Mouse (Mus musculus) neural tube, embryonic 13.5 days (tissue): ENCODE results near the gene Gm6583. TPM values are rescaled to one million over a fixed set of nuclear protein-coding genes. Genes with fewer than 3 reads are reported as not detected.

Experiments used
- ATAC-seq: fragments of 200-750 bp; cut with Nextera tagmentation; 2 replicates; pipeline ENCODE4 v1.8.0; 2017; ENCODE audit warnings: low read depth, mild to moderate bottlenecking, moderate TSS enrichment, moderate library complexity
- H3K27ac ChIP-seq: fragments of 300-500 bp; sonication (generic); replicated peaks from 2 replicates; pipeline ENCODE4 v1.5.1; 2015; ENCODE audit warnings: moderate library complexity, mild to moderate bottlenecking, inconsistent platforms
- H3K27me3 ChIP-seq: fragments of 300-500 bp; sonication (generic); 2 replicates; pipeline ENCODE4 v1.6.1; 2015; ENCODE audit warnings: mild to moderate bottlenecking, inconsistent platforms
- H3K36me3 ChIP-seq: fragments of 300-500 bp; sonication (generic); 2 replicates; pipeline ENCODE4 v1.6.1; 2015; ENCODE audit warnings: mild to moderate bottlenecking, inconsistent platforms
- H3K4me1 ChIP-seq: fragments of 300-500 bp; sonication (generic); replicated peaks from 2 replicates; pipeline ENCODE4 v1.6.1; 2015; ENCODE audit warnings: inconsistent platforms
- H3K4me2 ChIP-seq: fragments of 300-500 bp; sonication (generic); 2 replicates; pipeline ENCODE4 v1.6.1; 2015; ENCODE audit warnings: inconsistent platforms, mild to moderate bottlenecking, moderate library complexity
- H3K4me3 ChIP-seq: fragments of 300-500 bp; sonication (generic); 2 replicates; pipeline ENCODE4 v1.5.1; 2015; ENCODE audit warnings: mild to moderate bottlenecking, inconsistent platforms
- H3K9ac ChIP-seq: fragments of 300-500 bp; sonication (generic); 2 replicates; pipeline ENCODE4 v1.6.1; 2015; ENCODE audit warnings: moderate library complexity, mild to moderate bottlenecking, inconsistent platforms
- H3K9me3 ChIP-seq: fragments of 300-500 bp; sonication (generic); 2 replicates; pipeline ENCODE4 v1.6.1; 2016; ENCODE audit warnings: inconsistent platforms
- WGBS: fragments of 180-500 bp; shearing (Covaris S2); methylation state at CpG from one replicate; pipeline ENCODE4 v1.1.7; 2015; 5-methylcytosine and 5-hydroxymethylcytosine counted together
- polyA plus RNA-seq: library from polyadenylated mRNA; unstranded; fragments of >200 nt; fragmentation: Nextera tagmentation; extraction: Ambion mirVana; gene quantifications from 2 replicates; pipeline ENCODE4 v1.2.1, GENCODE M21; 2015

Gm6583 gene
- polyA plus RNA-seq, 1 experiment from 2014 or later = 0.08 TPM

DNA sequence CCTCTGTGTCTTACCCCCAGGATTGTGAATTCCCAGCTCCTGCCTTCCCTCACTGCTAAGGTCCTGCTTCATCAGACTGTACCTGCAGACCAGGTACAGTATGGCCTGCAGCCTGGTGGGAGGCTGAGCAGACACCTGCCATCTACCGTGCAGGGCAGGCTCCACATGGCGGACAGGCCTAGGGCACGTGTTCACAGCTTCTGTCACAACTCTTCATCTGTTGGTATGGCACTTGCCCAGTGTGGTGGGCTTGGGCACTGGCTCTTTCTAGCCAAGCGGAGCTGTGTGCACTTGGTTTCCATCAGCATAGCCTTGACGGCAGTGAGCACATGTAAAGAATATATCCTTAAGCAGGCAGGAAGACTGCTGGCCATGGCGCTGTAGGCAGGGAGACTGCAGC lies 11.0 kb upstream of the Gm6583 start:
- 96% methylated on average over 6 of the region's 6 CpGs for WGBS
- no peaks in the 10 kb centered on the region for H3K27me3 ChIP-seq
- no peak overlapping the region for H3K4me3 ChIP-seq
- H3K9me3 ChIP-seq = no peaks in the 10 kb centered on the region
- ATAC-seq = no peak
- peaks cover 35% of the 10 kb centered on the region for H3K4me1 ChIP-seq
- H3K27ac ChIP-seq = no peak overlapping the region
- H3K36me3 ChIP-seq = peaks cover 70% of the 10 kb centered on the region
- H3K4me2 ChIP-seq = no peak overlapping the region
- H3K9ac ChIP-seq = no peak overlapping the region

DNA sequence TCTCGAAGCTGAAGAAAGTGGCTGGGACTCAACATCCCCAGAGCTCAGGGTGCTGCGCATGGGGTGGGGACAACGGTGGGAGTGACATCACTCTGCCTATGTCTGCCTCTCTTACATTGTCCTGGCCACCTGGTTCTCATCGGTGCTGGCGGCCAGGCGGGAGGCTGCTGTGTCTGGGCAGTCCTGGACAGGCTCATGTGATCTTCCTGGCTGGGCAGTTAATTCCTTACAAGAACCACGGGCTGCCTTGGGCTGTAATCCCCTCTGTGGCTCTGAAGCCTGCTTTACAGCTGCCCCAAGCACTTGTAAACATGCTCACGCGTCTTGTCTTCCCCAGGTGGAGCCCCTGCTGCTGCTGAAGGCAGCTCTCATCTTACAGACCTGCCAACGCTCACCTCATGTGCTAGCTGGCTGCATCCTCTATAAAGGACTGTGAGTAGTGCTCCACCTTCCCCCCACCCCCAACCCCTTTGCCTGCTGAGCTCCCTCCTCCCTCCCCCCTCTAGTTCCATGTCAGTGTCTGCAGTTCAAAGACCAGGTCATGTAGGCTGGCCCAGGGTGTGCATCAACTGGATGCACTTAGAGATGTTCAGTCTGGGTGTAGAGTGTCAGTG lies 8.5 kb upstream of the Gm6583 start:
- ATAC-seq = no peak
- Histone ChIP-seq H3K36me3 (peaks cover 61% of the 10 kb centered on the region), H3K9me3 (no peaks in the 10 kb centered on the region), H3K27me3 (no peaks in the 10 kb centered on the region), H3K9ac (no peak overlapping the region), H3K4me1 (peaks cover 9% of the 10 kb centered on the region), H3K27ac (no peak overlapping the region), H3K4me3 (no peak overlapping the region), H3K4me2 (no peak overlapping the region)
- WGBS = 77% methylated on average over 10 of the region's 10 CpGs

DNA sequence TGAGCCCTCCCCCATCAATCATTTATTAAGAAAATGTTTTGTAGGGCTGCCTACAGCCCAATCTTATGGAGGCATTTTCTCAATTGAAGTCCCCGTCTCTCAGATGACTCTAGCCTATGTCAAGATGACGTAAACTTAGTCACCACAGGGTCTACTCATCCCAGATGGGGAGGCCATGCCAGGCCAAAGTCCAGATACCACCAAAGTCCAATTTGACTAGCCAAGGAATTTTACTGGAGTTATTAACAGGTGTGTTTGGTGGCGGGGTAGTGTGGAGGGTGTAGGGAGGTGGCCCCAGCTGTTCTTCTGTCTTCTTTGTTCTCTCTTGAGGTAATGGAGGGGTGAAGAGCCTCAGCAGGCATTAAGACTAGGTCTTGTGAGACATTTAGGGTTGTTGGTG lies 4.2 kb upstream of the Gm6583 start:
- peaks cover 67% of the 10 kb centered on the region for H3K36me3 ChIP-seq
- H3K4me3 ChIP-seq = no peak overlapping the region
- H3K4me1 ChIP-seq = no peaks in the 10 kb centered on the region
- ATAC-seq = no peak
- WGBS = 88% methylated on average over 3 of the region's 3 CpGs
- H3K9ac ChIP-seq = no peak overlapping the region
- H3K27me3 ChIP-seq = no peaks in the 10 kb centered on the region
- no peaks in the 10 kb centered on the region for H3K9me3 ChIP-seq
- H3K27ac ChIP-seq = no peak overlapping the region
- no peak overlapping the region for H3K4me2 ChIP-seq

GRCm38 (mm10) chr5:112359520-112359919 lies 3.7 kb upstream of the Gm6583 start:
- Histone ChIP-seq H3K36me3 (peaks cover 67% of the 10 kb centered on the region), H3K4me1 (no peaks in the 10 kb centered on the region), H3K9me3 (no peaks in the 10 kb centered on the region), H3K4me2 (no peak overlapping the region), H3K27me3 (no peaks in the 10 kb centered on the region), H3K27ac (no peak overlapping the region), H3K9ac (no peak overlapping the region), H3K4me3 (no peak overlapping the region)
- ATAC-seq = no peak
- WGBS = 96% methylated on average over 4 of the region's 4 CpGs

- Histone ChIP-seq H3K4me1 (no peaks in the 10 kb centered on the region), H3K4me3 (no peak overlapping the region), H3K9me3 (no peaks in the 10 kb centered on the region), H3K36me3 (peaks cover 69% of the 10 kb centered on the region), H3K9ac (no peak overlapping the region), H3K27ac (no peak overlapping the region), H3K27me3 (no peaks in the 10 kb centered on the region), H3K4me2 (no peak overlapping the region)
- 90% methylated on average over 9 of the region's 9 CpGs for WGBS
- ATAC-seq = no peak
These were observed 489 bp upstream of the Gm6583 start for GRCm38 (mm10) chr5:112356322-112356721.

GRCm38 (mm10) chr5:112355493-112355892 lies 340 bp downstream of the Gm6583 start:
- H3K27ac ChIP-seq = no peak overlapping the region
- peaks cover 77% of the 10 kb centered on the region for H3K36me3 ChIP-seq
- H3K4me1 ChIP-seq = no peaks in the 10 kb centered on the region
- WGBS = 90% methylated on average over 6 of the region's 6 CpGs
- no peak for ATAC-seq
- H3K9me3 ChIP-seq = no peaks in the 10 kb centered on the region
- no peak overlapping the region for H3K9ac ChIP-seq
- H3K27me3 ChIP-seq = no peaks in the 10 kb centered on the region
- H3K4me2 ChIP-seq = no peak overlapping the region
- no peak overlapping the region for H3K4me3 ChIP-seq

- 82% methylated on average over 8 of the region's 8 CpGs for WGBS
These were observed 6.7 kb downstream of the Gm6583 start for GRCm38 (mm10) chr5:112349169-112349568.

DNA sequence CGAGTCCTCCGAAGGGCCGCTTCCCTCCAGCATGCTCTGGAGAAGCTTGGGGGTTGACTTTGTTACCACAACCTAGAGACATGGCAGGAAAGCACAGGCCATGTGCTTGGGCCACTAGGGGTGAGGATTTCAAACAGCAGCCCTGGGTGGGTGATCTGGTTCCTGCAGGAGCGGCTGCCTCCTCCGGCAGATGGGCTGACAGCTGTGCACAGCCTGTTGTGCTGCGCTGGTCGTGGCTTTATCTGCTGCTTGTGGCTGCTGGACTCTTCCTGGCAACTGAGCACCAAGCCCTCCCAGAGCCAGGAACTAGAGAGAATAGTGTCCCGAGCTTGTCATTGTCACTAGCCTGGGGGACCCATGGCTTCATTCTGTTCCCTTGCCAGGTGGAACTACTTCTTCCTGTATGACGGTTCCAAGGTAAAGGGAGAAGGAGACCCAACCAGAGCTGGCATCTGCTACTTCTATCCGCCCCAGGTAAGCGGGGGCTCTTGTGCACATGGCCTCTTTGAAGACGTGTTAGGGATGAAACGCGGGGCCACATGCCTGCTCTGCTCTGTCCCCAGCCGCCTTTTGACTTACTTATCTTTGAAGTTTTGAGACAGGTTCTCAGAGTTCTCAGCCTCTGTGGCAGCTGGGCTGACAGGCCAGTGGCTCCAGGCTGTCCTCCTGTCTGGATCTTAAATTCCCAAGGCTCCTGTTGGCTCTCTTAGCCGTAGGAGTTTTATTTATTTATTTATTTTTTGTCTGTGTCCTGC lies 9.4 kb downstream of the Gm6583 start:
- no peak overlapping the region for H3K4me3 ChIP-seq
- no peak for ATAC-seq
- H3K9ac ChIP-seq = peak overlapping the region; percentile 50
- no peaks in the 10 kb centered on the region for H3K27me3 ChIP-seq
- peaks cover 48% of the 10 kb centered on the region for H3K4me1 ChIP-seq
- H3K36me3 ChIP-seq = peaks cover 42% of the 10 kb centered on the region
- no peaks in the 10 kb centered on the region for H3K9me3 ChIP-seq
- 85% methylated on average over 16 of the region's 16 CpGs for WGBS
- H3K4me2 ChIP-seq = no peak overlapping the region; the same call in 1 of the 2 replicates
- H3K27ac ChIP-seq = no peak overlapping the region

More at GRCm38 (mm10) chr5:112349169-112349568, 6.7 kb downstream of the Gm6583 start:
- H3K4me3 ChIP-seq = no peak overlapping the region
- peaks cover 69% of the 10 kb centered on the region for H3K36me3 ChIP-seq
- no peak overlapping the region for H3K9ac ChIP-seq
- H3K9me3 ChIP-seq = no peaks in the 10 kb centered on the region
- 0 out of 2 replicates have a peak, but pooled peaks have one; percentile 19 for ATAC-seq
- H3K27me3 ChIP-seq = no peaks in the 10 kb centered on the region
- no peak overlapping the region for H3K4me2 ChIP-seq
- H3K4me1 ChIP-seq = peaks cover 26% of the 10 kb centered on the region
- no peak overlapping the region for H3K27ac ChIP-seq

- Histone ChIP-seq H3K9me3 (no peaks in the 10 kb centered on the region), H3K36me3 (peaks cover 28% of the 10 kb centered on the region), H3K4me1 (peaks cover 52% of the 10 kb centered on the region), H3K9ac (peak overlapping the region; percentile 50), H3K4me3 (no peak overlapping the region), H3K4me2 (no peak overlapping the region), H3K27ac (no peak overlapping the region), H3K27me3 (no peaks in the 10 kb centered on the region)
- 80% methylated on average over 6 of the region's 6 CpGs for WGBS
- ATAC-seq = no peak
These were observed 11.5 kb downstream of the Gm6583 start for GRCm38 (mm10) chr5:112344092-112344960.

DNA sequence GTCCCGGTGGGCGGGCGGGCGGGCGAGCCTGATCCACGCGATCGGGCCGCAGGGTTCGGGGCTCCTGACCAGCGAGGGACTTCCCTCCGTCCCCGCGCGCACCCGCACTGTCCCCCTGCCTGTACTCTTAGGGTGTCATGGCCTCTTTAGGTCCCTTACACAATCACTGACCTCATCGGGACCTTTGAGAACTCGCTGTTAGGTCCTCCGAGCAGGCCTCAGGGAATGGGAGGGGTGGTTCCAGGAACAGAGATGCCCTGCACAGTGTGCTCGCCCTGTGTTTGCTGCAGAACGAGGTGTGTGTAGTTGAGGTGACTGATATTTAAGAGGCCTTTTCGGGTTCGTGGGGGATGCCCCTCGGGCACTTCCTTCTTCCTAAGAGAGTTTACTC lies 12.6 kb downstream of the Gm6583 start:
- Histone ChIP-seq H3K36me3 (peaks cover 27% of the 10 kb centered on the region), H3K4me1 (peaks cover 52% of the 10 kb centered on the region)

DNA sequence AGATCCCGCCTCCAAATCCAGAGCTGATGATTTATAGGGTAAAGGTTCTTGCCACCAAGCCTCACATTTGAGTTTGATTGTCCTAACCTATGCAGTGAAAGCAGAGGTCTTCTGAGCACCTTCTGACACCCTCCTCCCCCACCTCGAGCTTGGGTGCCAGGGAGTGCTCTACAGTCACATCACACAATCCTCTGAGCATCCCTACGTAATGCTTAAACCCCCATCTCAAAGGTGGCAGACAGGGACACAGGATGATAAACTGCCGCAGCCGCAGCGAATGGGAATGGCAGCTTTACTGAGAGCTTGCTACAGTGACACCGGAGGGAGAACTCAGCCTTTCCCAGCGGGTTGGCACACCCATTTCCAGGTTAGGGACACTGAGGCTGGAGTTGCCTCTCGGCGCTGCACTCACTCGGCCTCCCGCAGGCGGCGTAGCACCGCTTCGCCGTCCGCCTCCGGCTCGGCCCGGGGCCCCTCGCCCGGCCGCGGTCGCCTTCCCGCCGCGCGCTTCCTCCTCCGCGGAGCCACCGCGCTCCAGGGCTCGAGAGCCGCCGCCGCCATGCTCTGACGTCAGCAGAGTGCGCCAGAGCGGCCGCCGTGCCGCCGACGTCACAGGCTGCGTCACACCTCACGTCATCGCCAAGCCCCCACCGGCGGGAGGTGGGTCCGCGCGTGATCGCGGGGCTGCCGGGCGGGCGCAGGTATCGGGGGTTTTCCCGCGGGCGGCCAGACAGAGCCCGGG lies 13.2 kb downstream of the Gm6583 start, which contains the start of the genes Srrd and Hps4:
TSS of gene Srrd (minus strand) at position 578 of the 742 bp plus-strand sequence.
TSS of gene Hps4 (plus strand) at position 621 of the 742 bp plus-strand sequence.
- Histone ChIP-seq H3K36me3 (peaks cover 27% of the 10 kb centered on the region), H3K4me2 (peak within 1 kb of the TSS; percentile 88), H3K27ac (peak within 1 kb of the TSS; percentile 64), H3K9ac (peak within 1 kb of the TSS; percentile 91), H3K27me3 (no peaks in the 10 kb centered on the region), H3K9me3 (no peaks in the 10 kb centered on the region), H3K4me3 (peak within 1 kb of the TSS; percentile 93), H3K4me1 (peaks cover 52% of the 10 kb centered on the region)
- 2% methylated on average over 52 of the region's 64 CpGs for WGBS
- peak; percentile 73 for ATAC-seq

More for the DNA sequence above, 12.6 kb downstream of the Gm6583 start:
- Histone ChIP-seq H3K9ac (peak overlapping the region; percentile 91), H3K4me2 (peak overlapping the region; percentile 88), H3K4me3 (peak overlapping the region; percentile 93), H3K27me3 (no peaks in the 10 kb centered on the region), H3K9me3 (no peaks in the 10 kb centered on the region), H3K27ac (peak overlapping the region; percentile 64; the same call in 1 of the 2 replicates)
- ATAC-seq = peak; percentile 78
- WGBS = 0% methylated on average over 24 of the region's 24 CpGs
